Mouse (Mus musculus) limb, embryonic 11.5 days (tissue): ENCODE data around the gene Hook1. TPM values are rescaled to one million over a fixed set of nuclear protein-coding genes. Genes with fewer than 3 reads are reported as not detected.

Source experiments
- ATAC-seq: fragments of 200-750 bp; cut with Nextera tagmentation; 2 replicates; pipeline ENCODE4 v1.8.0; 2017; ENCODE audit warnings: low read depth; ENCODE audit not compliant: insufficient number of reproducible peaks, low FRiP score, low TSS enrichment
- DNase-seq: peaks from one replicate; pipeline ENCODE4 v3.0.0-alpha.2; 2015; ENCODE audit warnings: low spot score
- H3K27ac ChIP-seq: fragments of 300-500 bp; sonication (generic); replicated peaks from 2 replicates; pipeline ENCODE4 v1.5.1; 2014; ENCODE audit warnings: low read depth, mild to moderate bottlenecking, low read length
- H3K27me3 ChIP-seq: fragments of 300-500 bp; sonication (generic); 2 replicates; pipeline ENCODE4 v1.6.1; 2014; ENCODE audit warnings: mild to moderate bottlenecking, low read length, mixed read lengths; ENCODE audit not compliant: control insufficient read depth, insufficient read depth
- H3K36me3 ChIP-seq: fragments of 300-500 bp; sonication (generic); 2 replicates; pipeline ENCODE4 v1.6.1; 2014; ENCODE audit warnings: mild to moderate bottlenecking, low read length, moderate library complexity, mixed read lengths; ENCODE audit not compliant: control insufficient read depth, insufficient read depth
- H3K4me1 ChIP-seq: fragments of 300-500 bp; sonication (generic); 2 replicates; pipeline ENCODE4 v1.6.1; 2014; ENCODE audit warnings: low read length, mixed read lengths; ENCODE audit not compliant: control insufficient read depth, insufficient read depth
- H3K4me2 ChIP-seq: fragments of 300-500 bp; sonication (generic); 2 replicates; pipeline ENCODE4 v1.6.1; 2014; ENCODE audit warnings: low read depth, mild to moderate bottlenecking, moderate library complexity; ENCODE audit not compliant: severe bottlenecking
- H3K4me3 ChIP-seq: fragments of 300-500 bp; sonication (generic); 2 replicates; pipeline ENCODE4 v1.5.1; 2014; ENCODE audit warnings: low read depth, low read length
- H3K9ac ChIP-seq: fragments of 300-500 bp; sonication (generic); 2 replicates; pipeline ENCODE4 v1.6.1; 2014; ENCODE audit warnings: mild to moderate bottlenecking, low read length
- H3K9me3 ChIP-seq: fragments of 300-500 bp; sonication (generic); 2 replicates; pipeline ENCODE4 v1.6.1; 2016; ENCODE audit warnings: low read length; ENCODE audit not compliant: control insufficient read depth
- WGBS: fragments of 180-500 bp; shearing (Covaris S2); extraction: QIAGEN DNeasy Blood & Tissue Kit; methylation state at CpG from one replicate; pipeline ENCODE4 v1.1.7; 2014; 5-methylcytosine and 5-hydroxymethylcytosine counted together
- polyA plus RNA-seq: library from polyadenylated mRNA; unstranded; fragments of >200 nt; fragmentation: Nextera tagmentation; extraction: Ambion mirVana; gene quantifications from 2 replicates; pipeline ENCODE4 v1.2.1, GENCODE M21; 2014

The Hook1 gene
- polyA plus RNA-seq, 1 experiment from 2014 or later, result 16.4 TPM

DNA sequence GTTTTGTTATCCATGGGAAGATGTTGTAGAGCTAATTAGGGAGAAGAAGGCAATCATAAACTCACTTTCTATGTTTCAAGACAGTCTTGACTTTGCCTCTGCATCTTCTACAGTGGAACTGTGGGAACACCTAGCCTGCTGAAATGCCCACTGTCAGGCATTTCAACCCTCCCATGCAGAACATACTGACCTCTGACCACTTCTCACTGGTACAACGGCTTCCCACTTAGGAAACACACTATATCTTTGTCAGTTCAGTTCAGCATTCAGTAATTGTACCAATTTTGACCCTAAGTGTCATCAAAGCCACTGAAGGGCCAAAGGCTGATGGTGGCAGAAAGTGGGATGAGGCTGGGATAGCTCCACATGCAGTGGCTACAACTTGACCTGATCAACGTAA is 95.0 kb downstream of the Hook1 start:
- no peaks in the 10 kb centered on the region for H3K4me1 ChIP-seq
- no peak for ATAC-seq
- H3K4me3 ChIP-seq, result no peak overlapping the region
- no peaks in the 10 kb centered on the region for H3K36me3 ChIP-seq
- H3K9ac ChIP-seq, result no peak overlapping the region
- WGBS, result 83% methylated on average over 2 of the region's 2 CpGs
- DNase-seq, result no peak
- no peak overlapping the region for H3K27ac ChIP-seq
- H3K9me3 ChIP-seq, result no peaks in the 10 kb centered on the region
- H3K4me2 ChIP-seq, result no peak overlapping the region
- no peaks in the 10 kb centered on the region for H3K27me3 ChIP-seq

Other genes starting within 250 kb of the Hook1 start
- 0.07 and 0.09 TPM in 2 replicates for gene Cyp2j13, start 110.3 kb downstream of the Hook1 start, polyA plus RNA-seq
- not detected in 2 replicates for gene Cyp2j12, start 173.9 kb downstream of the Hook1 start, polyA plus RNA-seq